Mouse (Mus musculus) embryonic fibroblast, embryonic 13.5 days (primary cell): ENCODE measurements at regions not wholly inside any gene's neighbourhood (a gene's known extent, or its start where the extent isn't known, plus 50 kb on each side); places are given as distances from the start of the nearest gene placed in this dataset.

Experiments
- H3K27ac ChIP-seq: 2 replicates; pipeline ENCODE4 v1.5.1; 2012; ENCODE audit warnings: low read length, control low read depth, inconsistent platforms; ENCODE audit not compliant: insufficient read depth
- H3K4me1 ChIP-seq: 2 replicates; pipeline ENCODE4 v1.6.1; 2011; ENCODE audit warnings: low read length; ENCODE audit not compliant: control insufficient read depth, insufficient read depth
- H3K4me3 ChIP-seq: 2 replicates; pipeline ENCODE4 v1.5.1; 2011; ENCODE audit warnings: mild to moderate bottlenecking, control low read depth, low read length; ENCODE audit not compliant: insufficient read depth
- CTCF ChIP-seq: IDR thresholded peaks from 2 replicates; pipeline ENCODE4 v1.5.1; 2011; ENCODE audit warnings: mild to moderate bottlenecking, control low read depth, low read length, moderate library complexity, borderline replicate concordance; ENCODE audit not compliant: insufficient read depth
- POLR2A ChIP-seq: IDR thresholded peaks from 2 replicates; pipeline ENCODE4 v1.6.1; 2011; ENCODE audit warnings: low read depth, mild to moderate bottlenecking, control low read depth, low read length, moderate library complexity

DNA sequence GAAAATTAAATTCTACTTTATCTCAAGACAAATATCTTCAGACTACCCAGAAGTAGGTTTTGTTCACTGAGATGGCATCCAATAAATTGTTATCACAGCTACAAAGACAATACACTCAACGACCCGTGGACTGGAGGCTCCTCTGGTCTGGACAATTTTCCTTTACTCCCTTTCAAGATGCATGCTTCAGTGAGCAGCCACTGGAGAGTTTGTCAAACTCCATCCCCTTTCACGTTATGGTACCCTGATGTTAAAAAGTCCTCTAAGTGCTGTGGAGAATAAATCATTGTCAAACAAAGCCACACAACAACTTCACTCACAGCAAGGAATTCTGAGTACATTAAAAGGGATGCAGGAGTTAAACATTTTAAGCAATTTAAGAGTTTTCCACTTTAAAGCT lies 486.7 kb upstream of the Slit2 start:
- H3K27ac ChIP-seq: no peak overlapping the region
- H3K4me3 ChIP-seq: no peak overlapping the region
- TF ChIP-seq CTCF (no peak), POLR2A (no peak)
- H3K4me1 ChIP-seq: no peaks in the 10 kb centered on the region

GRCm38 (mm10) chr5:47502764-47503416 lies 480.0 kb upstream of the Slit2 start:
- no peaks in the 10 kb centered on the region for H3K4me1 ChIP-seq
- no peak for TF ChIP-seq CTCF
- no peak for TF ChIP-seq POLR2A
- H3K4me3 ChIP-seq: no peak overlapping the region

DNA sequence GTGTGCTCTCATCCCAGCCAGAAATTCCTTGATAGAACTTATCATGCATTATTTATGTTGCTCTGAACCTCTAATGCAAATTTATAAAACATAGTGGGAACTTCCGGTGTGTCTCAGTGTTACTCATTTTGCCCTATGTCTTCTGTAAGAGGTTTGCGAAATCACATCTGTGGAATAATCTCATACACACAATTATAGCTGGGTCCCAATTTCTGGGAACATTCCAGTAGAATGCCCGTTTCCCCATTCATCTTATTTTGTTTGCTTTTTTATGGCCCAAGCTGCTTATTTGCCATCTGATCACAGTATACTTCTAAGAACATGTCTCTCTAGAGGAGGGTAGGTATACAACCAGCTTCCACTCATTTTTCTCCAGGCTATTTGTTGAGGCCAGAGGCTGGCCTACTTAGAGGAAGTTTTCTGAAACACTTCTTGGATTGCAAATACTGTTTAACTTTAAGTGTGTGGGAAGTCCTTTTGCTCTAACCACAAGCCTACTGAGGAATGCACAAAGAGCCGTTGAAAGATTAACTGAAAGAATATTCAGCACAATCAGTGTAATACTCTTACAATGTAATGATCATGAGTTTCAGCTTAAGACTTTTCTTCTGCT lies 474.1 kb upstream of the Slit2 start:
- TF ChIP-seq POLR2A: no peak
- TF ChIP-seq CTCF: no peak
- no peaks in the 10 kb centered on the region for H3K4me1 ChIP-seq
- peak overlapping the region; percentile 80 for H3K27ac ChIP-seq
- H3K4me3 ChIP-seq: no peak overlapping the region

More at GRCm38 (mm10) chr5:47502764-47503416, 480.0 kb upstream of the Slit2 start:
- H3K27ac ChIP-seq: no peak overlapping the region

DNA sequence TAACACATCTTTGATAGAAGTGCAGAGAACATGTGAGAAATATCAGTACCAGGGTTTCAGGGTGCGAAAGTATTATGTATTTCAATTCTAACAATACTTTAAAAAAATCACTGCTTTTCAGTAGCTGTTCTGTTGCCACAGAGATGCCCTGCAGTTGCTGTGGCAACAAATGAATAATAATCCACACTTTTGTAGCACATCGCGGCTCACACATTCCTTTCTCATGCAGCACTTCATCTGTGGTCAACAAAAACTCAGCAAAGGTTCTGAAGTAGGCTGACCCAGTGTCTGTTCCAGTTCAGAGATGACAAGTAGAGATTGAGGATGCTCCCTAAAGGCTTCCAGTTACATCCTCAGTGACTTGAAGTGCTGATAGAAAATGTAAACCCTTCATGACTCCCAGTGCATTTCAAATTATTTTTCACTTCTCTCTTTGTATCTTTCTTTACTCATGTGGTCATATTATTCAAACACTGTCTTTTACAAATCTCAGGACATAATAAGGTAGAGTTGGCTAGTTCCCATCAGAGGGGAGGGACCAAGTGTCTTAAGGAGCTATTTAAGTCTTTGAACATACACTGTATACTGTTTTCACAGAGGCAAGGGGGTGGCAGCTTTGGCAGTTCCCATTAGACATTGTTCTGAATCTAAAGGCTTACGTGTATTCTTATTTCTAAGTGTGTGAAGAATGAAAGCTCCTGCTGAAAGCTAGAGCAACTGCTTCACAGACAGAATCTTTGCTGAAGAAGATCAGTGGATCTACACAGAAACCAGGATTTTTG lies 460.6 kb upstream of the Slit2 start:
- no peaks in the 10 kb centered on the region for H3K4me1 ChIP-seq
- no peak overlapping the region for H3K4me3 ChIP-seq
- H3K27ac ChIP-seq: no peak overlapping the region
- no peak for TF ChIP-seq CTCF
- no peak for TF ChIP-seq POLR2A

- no peak for TF ChIP-seq POLR2A
- no peak for TF ChIP-seq CTCF
- no peak overlapping the region for H3K27ac ChIP-seq
- H3K4me3 ChIP-seq: no peak overlapping the region
- no peaks in the 10 kb centered on the region for H3K4me1 ChIP-seq
These were observed 454.3 kb upstream of the Slit2 start for GRCm38 (mm10) chr5:47528671-47529070.

DNA sequence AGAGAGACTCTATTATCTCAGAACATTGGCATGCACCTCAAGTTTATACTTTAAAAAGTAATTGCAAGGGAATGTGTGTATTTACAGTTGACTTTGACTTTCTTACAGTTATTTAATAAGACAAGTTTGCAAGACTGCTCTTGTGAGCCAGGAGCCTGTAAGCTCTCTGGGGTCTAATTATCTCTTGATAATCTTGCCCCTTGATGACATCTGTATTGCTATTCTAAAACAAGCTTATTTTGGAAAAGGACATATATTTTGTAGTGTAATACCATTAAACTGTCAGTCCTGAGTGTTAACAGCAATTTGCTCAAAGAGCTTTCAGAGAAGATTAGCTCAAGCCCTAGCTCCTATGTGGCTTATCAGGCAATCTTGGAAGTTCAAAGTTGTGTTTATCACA lies 445.4 kb upstream of the Slit2 start:
- Histone ChIP-seq H3K27ac (peak overlapping the region; percentile 47; the same call in 1 of the 2 replicates), H3K4me1 (no peaks in the 10 kb centered on the region), H3K4me3 (no peak overlapping the region)
- TF ChIP-seq POLR2A (no peak), CTCF (no peak)

DNA sequence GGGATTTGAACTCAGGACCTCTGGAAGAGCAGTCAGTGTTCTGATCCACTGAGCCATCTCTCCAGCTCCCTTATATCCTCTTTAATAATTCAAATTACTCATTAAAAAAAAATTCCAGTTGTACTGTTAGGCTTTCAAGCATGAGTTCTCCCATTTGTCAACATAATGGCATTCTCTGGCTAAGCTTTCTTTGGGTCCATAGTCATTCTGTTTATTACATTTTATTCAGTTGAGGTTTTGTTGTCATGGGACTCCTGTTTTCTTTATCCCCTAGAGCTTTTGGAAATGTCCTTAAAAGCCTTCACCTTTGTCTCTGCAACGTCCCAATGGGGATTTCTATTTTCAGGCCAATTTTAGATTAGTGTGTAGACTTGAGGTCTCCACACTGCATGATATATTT lies 440.7 kb upstream of the Slit2 start:
- Histone ChIP-seq H3K27ac (no peak overlapping the region), H3K4me1 (no peaks in the 10 kb centered on the region), H3K4me3 (no peak overlapping the region)
- TF ChIP-seq POLR2A (no peak), CTCF (no peak)

DNA sequence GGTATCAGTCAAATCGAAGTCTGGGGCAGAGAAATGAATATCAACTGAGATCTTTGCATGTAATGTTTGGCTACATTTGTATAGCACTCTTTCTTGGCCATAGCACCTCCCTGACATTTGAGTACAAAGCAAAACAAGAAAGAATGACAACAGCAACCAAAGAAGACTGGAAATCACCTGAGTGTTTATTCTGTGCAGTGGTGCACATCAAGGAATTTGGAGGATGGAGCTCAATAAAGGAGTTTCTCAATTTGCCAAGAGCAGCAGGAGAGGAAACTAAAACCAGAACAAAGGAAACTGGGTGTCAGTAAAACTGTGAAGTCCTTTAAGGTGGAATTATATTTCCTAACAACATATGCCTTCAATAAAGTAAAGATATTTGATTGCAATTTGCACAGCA lies 426.2 kb upstream of the Slit2 start:
- H3K4me1 ChIP-seq: no peaks in the 10 kb centered on the region
- no peak overlapping the region for H3K4me3 ChIP-seq
- no peak overlapping the region for H3K27ac ChIP-seq
- no peak for TF ChIP-seq CTCF

- Histone ChIP-seq H3K4me1 (no peaks in the 10 kb centered on the region), H3K27ac (no peak overlapping the region), H3K4me3 (no peak overlapping the region)
- TF ChIP-seq CTCF (no peak), POLR2A (no peak)
These were observed 425.7 kb upstream of the Slit2 start for GRCm38 (mm10) chr5:47557152-47557800.
